Comparison of ENCODE assay signal across 9 mouse cellular contexts in genomic region chr11:49931853-49932252, GRCm38 (mm10). TPM values are rescaled to one million over a fixed set of nuclear protein-coding genes. Genes with fewer than 3 reads are reported as not detected.
A peak's percentile ranks its signal among the peaks of the same experiment; 100 is the strongest.
DNase-seq lines count a peak whose midpoint lies in the region; ATAC-seq and TF ChIP-seq lines count a peak whose summit lies in the region.
"Had no signal": no experiment of that assay in that cellular context is flagged by ENCODE, and none has a peak within 500 bp of the region (broad histone marks: within the 10 kb centered on the region; RNA-seq: fewer than 3 reads in every experiment).

No protein-coding gene starts in this region.

- 49% methylated on average over 7 of the region's 7 CpGs for WGBS in forebrain, embryonic 12.5 days
- 5% methylated on average over 7 of the region's 7 CpGs for WGBS in kidney, postnatal 0 days

- peak; percentile 50 for ATAC-seq in forebrain, embryonic 12.5 days (ENCODE audit: low FRiP score)
- peak; percentile 90 for ATAC-seq in kidney, postnatal 0 days (replicated peaks; ENCODE audit: low FRiP score, low read depth)

- H3K27ac ChIP-seq in forebrain, embryonic 12.5 days, result no peak overlapping the region; the same call in 1 of the 2 replicates
- H3K27ac ChIP-seq in kidney, postnatal 0 days, result no peak overlapping the region

- no peaks in the 10 kb centered on the region for H3K27me3 ChIP-seq in forebrain, embryonic 12.5 days
- H3K27me3 ChIP-seq in kidney, postnatal 0 days (ENCODE audit: insufficient read depth, low read length), result no peaks in the 10 kb centered on the region

- H3K36me3 ChIP-seq in forebrain, embryonic 12.5 days (replicated peaks), result no peaks in the 10 kb centered on the region
- H3K36me3 ChIP-seq in kidney, postnatal 0 days (ENCODE audit: insufficient read depth, low read length), result no peaks in the 10 kb centered on the region

- H3K4me1 ChIP-seq in forebrain, embryonic 12.5 days, result peaks cover 30% of the 10 kb centered on the region
- no peaks in the 10 kb centered on the region for H3K4me1 ChIP-seq in kidney, postnatal 0 days (replicated peaks; ENCODE audit: insufficient read depth, low read length)

- TF ChIP-seq CTCF in kidney, postnatal 0 days (IDR thresholded peaks at IDR 0.05; ENCODE audit: low read depth), result no peak

- H3K4me3 ChIP-seq in forebrain, embryonic 12.5 days (replicated peaks), result no peak overlapping the region
- H3K4me3 ChIP-seq in kidney, postnatal 0 days (replicated peaks; ENCODE audit: low read depth, low read length), result no peak overlapping the region

- no peaks in the 10 kb centered on the region for H3K9me3 ChIP-seq in forebrain, embryonic 12.5 days
- no peaks in the 10 kb centered on the region for H3K9me3 ChIP-seq in kidney, postnatal 0 days (replicated peaks; ENCODE audit: low read length)

- H3K9ac ChIP-seq in forebrain, embryonic 12.5 days, result no peak overlapping the region
- no peak overlapping the region for H3K9ac ChIP-seq in kidney, postnatal 0 days (ENCODE audit: low read depth, low read length)

- H3K4me2 ChIP-seq in forebrain, embryonic 12.5 days, result no peak overlapping the region
- H3K4me2 ChIP-seq in kidney, postnatal 0 days (ENCODE audit: low read length), result no peak overlapping the region

- peak; percentile 13 to 41 for DNase-seq in lung, postnatal 4 days
- DNase-seq in lung, postnatal 36 days, result no peak
- peak; percentile 79 for DNase-seq in kidney, postnatal 0 days (ENCODE audit: low spot score)
- peak; percentile 66 for DNase-seq in retina, postnatal 1 day
- no peak for DNase-seq in left cerebral cortex, adult 11 months (ENCODE audit: low spot score)
- DNase-seq in frontal cortex, postnatal 36 days (ENCODE audit: low spot score in 2 of 2), result no peak
- no peak for DNase-seq in spleen, postnatal 10 days (ENCODE audit: low spot score in 2 of 2)
- DNase-seq: heart, adult 18-20 months had no signal

RNA-seq across cellular contexts. Expression of gene Rasgef1c, which starts 30.2 kb away (rescaled TPM):
- 1.8 and 2.8 TPM in 2 replicates for polyA plus RNA-seq in forebrain, embryonic 12.5 days (2016; fragmentation: Nextera tagmentation; extraction: Ambion mirVana)
- 0.10 and 0.18 TPM in 2 replicates for polyA plus RNA-seq in kidney, postnatal 0 days (2015; fragmentation: Nextera tagmentation; extraction: Ambion mirVana)

Comparison
In these comparisons a context has a peak if more than half of its experiments do, and no peak if none do; other contexts are left out.
1. DNase-seq: peak in lung, postnatal 4 days (2 of 2), kidney, postnatal 0 days (single experiment) and retina, postnatal 1 day (single experiment); none in lung, postnatal 36 days (single experiment), left cerebral cortex, adult 11 months (single experiment), frontal cortex, postnatal 36 days (0 of 2) and spleen, postnatal 10 days (0 of 2).